Mouse (Mus musculus) heart, adult 9 months (tissue): ENCODE data around the gene Gdf10.

Experiments
- DNase-seq, 2 experiments: peaks; one replicate each; pipeline ENCODE4 v3.0.0; 2022; ENCODE audit warnings: low spot score in 2 of 2

Gene Gdf10

DNA sequence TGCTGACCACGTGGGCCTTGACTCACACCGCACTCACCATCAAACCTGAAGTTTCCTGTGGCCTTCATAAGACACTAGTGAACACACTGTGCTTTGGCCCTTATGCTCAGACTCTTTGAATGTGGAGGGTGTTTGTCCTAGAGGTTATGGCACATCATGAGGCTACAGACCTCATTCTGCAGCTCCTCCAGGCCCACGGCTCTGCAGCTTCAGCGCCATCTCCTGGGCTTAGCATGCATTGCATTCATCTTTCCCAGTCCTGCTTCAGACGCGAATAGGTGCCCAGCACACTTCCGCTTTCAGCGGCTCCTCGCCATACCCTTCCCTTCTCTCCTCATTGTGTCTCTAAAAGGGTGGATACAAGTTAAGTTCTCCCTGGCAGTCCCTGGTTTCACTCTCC lies 15.7 kb downstream of the Gdf10 start:
- DNase-seq, result peak in 1 of 2 experiments; percentile 43

DNA sequence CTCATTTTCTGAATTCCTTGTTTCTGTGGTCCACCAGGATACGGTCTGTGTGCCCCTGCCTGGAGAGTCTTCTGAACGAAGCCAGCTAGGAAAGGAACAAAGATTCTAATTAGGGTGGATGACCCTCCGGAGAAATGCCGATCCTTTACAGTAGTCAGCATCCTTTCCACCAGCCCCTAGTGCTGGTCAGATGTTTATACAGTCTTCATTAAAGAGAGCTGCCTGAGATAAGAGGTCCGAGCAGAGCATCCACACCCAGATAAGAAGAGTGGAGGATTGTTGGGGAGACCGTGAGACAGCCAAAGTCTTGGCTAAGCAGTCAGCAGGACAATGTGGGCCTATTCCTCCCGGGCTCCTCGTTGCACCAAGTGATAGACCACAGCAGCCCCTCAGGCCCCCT lies 17.4 kb downstream of the Gdf10 start, which contains the start of gene Gdf2:
Gene Gdf2, plus strand, starts transcription at position 301 of the 400 bp plus-strand sequence.
- no peak for DNase-seq

- DNase-seq, result no peak
These were observed 18.8 kb downstream of the Gdf10 start for GRCm38 (mm10) chr14:33942222-33942621.

DNA sequence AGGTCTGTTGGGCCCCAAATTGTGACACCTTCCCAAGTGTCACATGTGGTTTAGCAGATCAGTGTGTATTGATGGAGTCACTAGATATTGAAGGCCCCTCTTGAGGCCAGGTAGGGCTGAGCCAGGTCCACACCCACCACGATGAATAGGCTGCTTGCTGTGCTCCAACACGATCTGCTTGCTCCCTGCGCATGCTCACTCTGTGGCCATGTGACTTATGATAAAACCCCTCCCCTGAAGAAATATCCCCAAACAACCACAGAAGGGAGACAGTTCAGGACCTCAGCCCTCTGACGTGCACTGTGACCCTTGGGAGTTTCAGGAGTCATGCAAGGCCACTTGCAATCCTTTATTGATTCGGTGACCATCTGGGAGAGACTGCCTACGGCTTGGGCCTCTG lies 22.7 kb downstream of the Gdf10 start:
- no peak for DNase-seq

- no peak for DNase-seq
These were observed 29.0 kb downstream of the Gdf10 start for GRCm38 (mm10) chr14:33952233-33952981.

- no peak for DNase-seq
These were observed 30.4 kb downstream of the Gdf10 start, which contains the start of gene Rbp3 for GRCm38 (mm10) chr14:33953761-33954160. Rbp3 (plus strand) TSS chr14:33954003.

DNA sequence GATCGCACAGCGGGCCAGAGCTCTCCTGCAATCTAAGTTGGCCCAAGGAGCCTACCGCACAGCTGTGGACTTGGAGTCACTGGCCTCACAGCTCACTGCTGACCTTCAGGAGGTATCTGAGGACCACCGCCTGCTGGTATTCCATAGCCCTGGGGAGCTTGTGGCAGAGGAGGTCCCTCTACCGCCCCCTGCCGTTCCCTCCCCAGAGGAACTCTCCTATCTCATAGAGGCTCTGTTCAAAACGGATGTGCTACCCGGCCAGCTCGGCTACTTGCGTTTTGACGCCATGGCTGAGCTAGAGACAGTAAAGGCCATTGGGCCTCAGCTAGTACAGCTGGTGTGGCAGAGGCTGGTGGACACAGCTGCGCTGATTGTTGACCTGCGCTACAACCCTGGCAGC lies 32.7 kb downstream of the Gdf10 start:
- no peak for DNase-seq

- no peak for DNase-seq
These were observed 34.8 kb downstream of the Gdf10 start for GRCm38 (mm10) chr14:33958186-33958585.

DNA sequence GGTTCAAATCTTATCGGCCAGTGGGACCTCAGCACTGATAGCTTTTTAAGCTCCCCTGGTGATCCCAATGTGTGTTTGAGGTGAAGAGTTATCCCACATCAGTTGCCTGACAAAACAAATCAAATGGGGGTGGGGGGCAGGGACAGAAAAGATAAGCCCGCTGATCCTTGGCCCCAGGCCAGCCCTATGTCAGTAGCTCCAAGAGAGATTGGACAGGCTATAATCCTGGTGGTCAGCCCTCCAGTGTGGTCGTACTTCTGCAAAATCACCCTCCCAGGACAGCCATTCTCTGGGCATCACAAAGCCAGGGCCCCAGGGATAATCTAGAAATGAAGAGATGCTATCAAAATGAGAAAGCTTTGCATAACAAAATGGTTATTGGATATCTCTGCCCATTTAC lies 35.5 kb downstream of the Gdf10 start:
- no peak for DNase-seq

DNA sequence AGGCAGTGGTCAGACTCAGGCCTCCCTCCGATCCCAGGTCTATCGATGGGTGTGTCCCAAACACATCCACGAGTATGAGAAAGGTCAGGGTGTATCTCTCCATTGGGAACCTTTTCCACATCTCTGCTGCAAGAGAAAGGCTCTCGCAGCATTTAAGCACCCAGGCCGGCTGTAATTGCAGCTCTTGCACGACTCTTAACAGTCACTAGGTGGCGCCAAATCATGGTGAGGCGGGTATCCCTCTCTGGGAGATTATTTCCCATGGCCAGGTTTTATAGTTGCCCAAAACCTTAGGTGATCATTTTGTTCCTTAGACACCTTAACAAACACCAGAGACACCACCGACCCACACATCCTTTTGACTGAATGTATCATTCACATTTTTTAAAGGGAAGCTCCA lies 36.0 kb downstream of the Gdf10 start:
- peak in 1 of 2 experiments; percentile 14 for DNase-seq

DNA sequence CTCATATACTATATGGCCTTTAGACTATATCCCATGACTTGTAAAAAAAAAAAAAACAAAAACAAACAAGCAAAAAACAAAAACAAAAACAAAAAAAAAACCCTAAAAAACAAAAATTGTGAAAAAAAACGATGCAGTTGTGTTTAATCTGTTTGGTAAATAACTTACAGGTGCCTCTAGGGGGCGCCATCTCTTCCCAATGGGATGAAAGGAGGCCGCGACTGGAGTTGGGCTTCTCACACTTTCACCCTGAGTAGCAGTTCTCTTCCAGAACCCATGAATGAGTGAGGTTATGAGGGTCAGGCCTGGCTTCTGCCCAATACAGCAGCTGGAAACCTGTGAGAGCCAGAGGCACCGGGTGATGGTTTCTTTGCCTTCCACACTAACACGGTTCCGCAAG lies 42.3 kb downstream of the Gdf10 start:
- no peak for DNase-seq

DNA sequence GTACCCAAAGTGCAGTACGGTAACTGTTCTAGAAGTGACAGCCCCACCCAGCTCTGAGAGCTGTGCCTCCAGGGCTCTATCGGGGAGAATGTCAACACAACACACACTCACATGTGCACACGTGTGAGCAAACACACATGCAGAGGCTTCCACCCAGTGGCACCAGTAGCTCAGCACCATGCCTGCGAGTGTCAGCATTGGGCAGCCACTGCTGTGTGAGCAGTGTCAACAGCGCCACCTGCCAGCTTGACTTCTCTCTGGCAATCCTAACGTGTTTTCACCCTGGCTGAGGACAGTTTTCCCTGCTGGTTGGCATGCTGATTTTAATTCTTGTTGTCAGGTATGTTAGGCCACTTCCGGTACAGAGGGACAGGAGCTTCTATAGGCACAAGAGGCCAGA lies 49.3 kb downstream of the Gdf10 start:
- DNase-seq, result no peak

GRCm38 (mm10) chr14:33974752-33975151 lies 51.4 kb downstream of the Gdf10 start:
- DNase-seq, result no peak

DNA sequence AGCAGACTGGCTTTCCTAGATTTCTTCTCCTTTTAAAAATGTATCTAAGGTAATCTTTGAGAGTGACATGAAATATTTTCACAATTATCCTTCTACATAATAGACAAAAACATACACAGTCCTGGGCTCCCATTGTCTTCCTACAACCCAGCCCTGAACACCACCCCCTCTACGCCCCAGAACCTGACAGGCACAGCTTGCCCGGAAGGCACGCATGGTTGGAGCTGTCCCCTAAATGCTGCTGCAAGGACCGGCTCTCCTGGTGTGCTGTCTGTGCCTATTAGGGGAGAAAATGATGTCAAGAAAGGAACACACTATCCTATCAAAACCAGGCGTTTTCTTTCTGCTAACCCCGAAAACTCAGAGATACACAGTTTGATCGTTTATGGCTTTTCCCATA lies 54.4 kb downstream of the Gdf10 start:
- DNase-seq, result no peak

DNA sequence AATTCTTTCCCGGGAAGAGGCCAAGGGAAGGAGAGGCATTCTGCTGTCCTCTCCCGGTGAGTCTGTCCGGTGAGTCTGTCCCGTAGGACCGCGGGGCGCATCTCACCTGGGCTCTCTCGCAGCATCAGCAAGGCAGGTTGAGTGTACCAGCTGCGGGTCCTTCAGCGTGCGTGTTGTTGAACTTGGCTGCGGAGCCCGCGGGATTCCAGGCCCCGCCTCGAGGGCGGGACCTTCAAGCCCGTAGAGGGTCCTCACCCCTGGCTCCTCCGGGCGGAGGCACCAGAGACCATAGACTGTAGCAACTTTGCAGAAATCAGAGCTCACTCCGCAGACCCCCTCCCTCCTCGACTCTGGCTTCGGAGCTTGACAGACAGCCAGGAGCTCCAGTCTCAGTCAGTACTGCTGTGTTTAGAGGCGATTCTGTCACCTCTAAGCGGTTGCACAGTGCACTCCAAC lies 55.2 kb downstream of the Gdf10 start, which contains the start of gene Zfp488:
Gene Zfp488, minus strand, starts transcription at position 161 of the 456 bp plus-strand sequence.
- no peak for DNase-seq
